Mouse (Mus musculus) erythroid progenitor cell, adult 5-6 weeks (primary cell): ENCODE data around the gene Acvr1b. TPM values are rescaled to one million over a fixed set of nuclear protein-coding genes. Genes with fewer than 3 reads are reported as not detected.
A peak's percentile ranks its signal among the peaks of the same experiment; 100 is the strongest.

Source experiments
- ATAC-seq: replicated peaks from 2 replicates; pipeline ENCODE4 v1.8.0; 2016; ENCODE audit warnings: moderate number of reproducible peaks, mild to moderate bottlenecking, moderate TSS enrichment, inconsistent platforms; ENCODE audit not compliant: poor library complexity, low FRiP score, severe bottlenecking
- total RNA-seq, 2 experiments: library from RNA; stranded (forward) in 1 of 2; stranded (reverse) in 1 of 2; fragments of 150-400 nt in 1 of 2; fragments of 186-747, 209-891 nt in 1 of 2; gene quantifications; 2 replicates each; pipeline versions ENCODE4 v1.2.3 to v1.2.4; 2015 to 2017; ENCODE audit warnings: low replicate concordance in 2 of 2

Gene Acvr1b
- total RNA-seq, 2 experiments from 2014 or later = 0.84 to 1.2 TPM

GRCm38 (mm10) chr15:101145424-101146099 lies 28.3 kb upstream of the Acvr1b start:
- ATAC-seq = peak; percentile 50

GRCm38 (mm10) chr15:101146100-101146965 lies 27.5 kb upstream of the Acvr1b start:
- ATAC-seq = no peak

GRCm38 (mm10) chr15:101147115-101147909 lies 26.6 kb upstream of the Acvr1b start:
- ATAC-seq = no peak

GRCm38 (mm10) chr15:101147910-101148273 lies 26.0 kb upstream of the Acvr1b start:
- ATAC-seq = no peak

DNA sequence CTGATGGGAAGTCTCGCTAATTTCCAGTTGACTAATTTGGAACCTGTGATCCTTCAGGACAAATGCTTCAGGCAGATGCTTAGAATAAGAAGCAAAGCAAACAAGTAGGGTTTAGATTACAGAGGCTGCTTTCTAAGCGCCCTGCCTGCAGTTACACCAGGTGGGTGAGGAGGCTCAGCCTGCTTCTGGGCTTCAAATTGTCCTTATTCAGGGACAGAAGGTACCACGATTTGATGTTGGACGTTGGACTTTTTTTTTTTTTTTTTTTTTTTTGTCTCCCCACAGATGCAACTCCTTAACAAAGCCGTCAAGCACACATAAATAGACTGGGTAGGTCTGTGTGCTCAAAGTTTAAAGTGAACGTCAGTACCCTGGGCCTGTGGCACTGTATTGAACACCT lies 25.3 kb upstream of the Acvr1b start:
- no peak for ATAC-seq

DNA sequence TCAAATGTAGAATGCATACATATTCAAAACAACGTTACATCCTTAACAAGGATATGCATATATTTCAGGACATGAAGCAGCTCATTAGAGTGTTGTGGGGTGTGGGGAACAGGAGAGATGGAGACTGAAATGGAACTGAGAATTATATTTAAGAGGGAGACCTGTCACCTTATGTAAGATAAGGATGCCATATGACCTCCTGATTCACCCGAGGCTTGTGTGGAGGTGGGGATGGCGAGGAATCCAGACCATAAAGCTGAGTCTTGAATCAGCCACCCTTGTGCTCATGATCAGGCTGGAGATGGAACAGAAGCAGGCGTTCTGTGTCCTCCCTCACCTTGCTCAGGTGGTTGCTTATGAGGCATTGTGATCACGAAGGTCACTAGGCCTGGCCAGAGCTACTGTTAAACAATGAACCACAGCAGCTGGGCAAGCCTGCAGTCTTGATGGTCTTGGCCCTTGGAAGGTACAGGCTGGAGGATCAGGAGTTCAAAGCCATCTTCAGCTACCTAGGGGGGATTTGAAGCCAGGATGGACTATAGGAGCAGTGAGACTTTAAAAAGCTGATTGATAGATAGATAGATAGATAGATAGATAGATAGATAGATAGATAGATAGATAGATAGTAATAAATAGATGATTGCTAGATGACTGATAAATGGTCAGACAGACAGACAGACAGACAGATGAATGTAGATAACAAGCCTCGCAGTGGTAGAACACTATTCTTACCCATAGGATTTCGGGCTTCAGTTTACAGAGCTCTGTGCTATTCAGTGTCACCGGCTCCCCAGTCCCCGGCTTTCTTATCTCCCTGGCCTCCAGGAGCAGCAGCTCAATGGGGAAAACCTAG lies 22.2 kb upstream of the Acvr1b start:
- no peak for ATAC-seq

- ATAC-seq = no peak
These were observed 18.9 kb upstream of the Acvr1b start for GRCm38 (mm10) chr15:101154700-101155616.

GRCm38 (mm10) chr15:101160128-101160527 lies 13.7 kb upstream of the Acvr1b start:
- ATAC-seq = no peak

- no peak for ATAC-seq
These were observed 13.3 kb upstream of the Acvr1b start for GRCm38 (mm10) chr15:101160591-101160990.

GRCm38 (mm10) chr15:101161534-101161933 lies 12.3 kb upstream of the Acvr1b start:
- ATAC-seq = no peak

DNA sequence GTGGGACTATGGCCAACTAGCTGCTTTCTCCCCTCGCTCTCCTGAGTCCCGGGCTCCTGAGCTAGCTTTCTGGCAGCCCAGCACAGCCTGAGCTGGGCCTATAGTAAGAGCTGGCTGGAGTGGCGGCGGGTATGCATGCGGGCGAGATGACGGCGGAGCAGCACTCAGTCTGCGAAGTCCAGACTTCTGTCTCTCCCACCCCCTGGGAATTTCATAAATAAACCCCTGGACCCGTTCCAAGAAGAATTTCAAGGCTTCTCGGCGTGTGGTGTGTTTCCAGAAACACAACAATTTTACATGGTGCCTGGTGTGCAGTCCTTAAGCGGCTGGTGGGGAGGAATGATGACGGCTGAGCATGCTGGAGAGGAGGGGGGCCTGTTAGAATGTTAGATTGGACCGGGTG lies 10.8 kb upstream of the Acvr1b start:
- no peak for ATAC-seq

GRCm38 (mm10) chr15:101163854-101164253 lies 10.0 kb upstream of the Acvr1b start:
- ATAC-seq = no peak

GRCm38 (mm10) chr15:101164291-101164690 lies 9.6 kb upstream of the Acvr1b start:
- no peak for ATAC-seq

DNA sequence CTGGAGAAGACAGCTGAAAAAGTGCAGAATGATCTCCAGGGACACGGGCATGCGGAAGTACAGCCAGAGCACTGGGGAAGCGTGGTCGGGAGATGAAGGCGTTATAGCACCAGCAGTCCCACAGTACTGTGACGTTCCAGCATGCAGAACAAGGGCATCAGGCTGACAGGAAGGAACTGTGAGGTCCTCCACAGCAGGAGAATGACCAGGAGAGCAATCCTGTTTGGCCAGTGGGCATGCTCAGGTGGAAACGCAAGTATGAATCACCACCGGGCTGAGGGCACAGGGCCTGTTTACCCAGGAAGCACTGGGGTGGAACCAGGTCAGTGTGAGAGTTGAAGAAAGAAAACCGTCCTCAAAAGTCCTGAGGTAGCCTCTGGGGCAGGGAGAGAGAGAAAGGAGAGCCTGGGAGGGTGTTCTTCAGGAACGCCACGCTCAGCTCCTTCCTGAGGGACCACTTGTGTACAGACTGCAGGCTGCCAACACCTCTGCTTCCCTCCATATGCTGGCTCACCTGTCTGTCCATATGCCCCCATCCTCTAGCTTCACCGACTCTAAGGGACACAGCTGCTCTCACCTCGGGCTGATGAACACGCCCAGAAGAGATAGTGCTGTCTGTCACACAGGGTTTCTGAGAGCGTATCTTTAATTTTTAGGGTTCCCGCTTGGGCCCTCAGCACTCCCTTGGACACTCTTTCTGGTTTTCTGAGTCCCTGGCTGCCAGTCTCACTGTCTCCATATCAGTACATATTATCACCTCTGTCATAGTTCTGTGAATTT lies 8.0 kb upstream of the Acvr1b start:
- ATAC-seq = no peak

- ATAC-seq = no peak
These were observed 6.3 kb upstream of the Acvr1b start for GRCm38 (mm10) chr15:101167553-101167952.

DNA sequence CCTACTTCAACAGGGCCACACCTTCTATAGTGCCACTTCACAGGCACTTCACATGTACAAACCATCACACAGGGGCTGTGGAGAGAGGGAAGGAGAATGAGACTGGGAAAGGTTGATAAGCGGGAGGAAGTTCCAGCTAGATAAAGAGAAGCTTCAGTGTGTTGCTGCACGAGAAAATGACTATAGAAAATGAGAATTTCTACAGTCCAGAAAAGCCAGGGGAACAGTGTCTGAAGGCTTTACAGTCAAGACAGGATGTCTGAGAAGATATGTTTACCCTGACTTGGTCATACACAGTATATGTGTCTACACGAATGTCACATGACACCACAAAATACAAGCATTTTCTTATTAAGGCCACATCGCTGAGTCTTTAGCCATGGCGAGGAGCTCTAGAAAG lies 4.0 kb upstream of the Acvr1b start:
- ATAC-seq = no peak

- ATAC-seq = no peak
These were observed 3.4 kb upstream of the Acvr1b start for GRCm38 (mm10) chr15:101170413-101170980.

GRCm38 (mm10) chr15:101171272-101171671 lies 2.6 kb upstream of the Acvr1b start:
- no peak for ATAC-seq
